Mouse (Mus musculus) G1E (cell line): Measurements from ENCODE around the gene Adcy9.

Source experiments
- CTCF ChIP-seq: IDR thresholded peaks from 2 replicates; pipeline ENCODE4 v1.5.1; 2012; ENCODE audit warnings: low read depth, low read length, inconsistent platforms, mixed read lengths
- TAL1 ChIP-seq: conservative IDR thresholded peaks from 2 replicates; pipeline ENCODE4 v1.6.1; 2012; ENCODE audit warnings: low read depth, low read length, inconsistent platforms, mixed read lengths

DNA sequence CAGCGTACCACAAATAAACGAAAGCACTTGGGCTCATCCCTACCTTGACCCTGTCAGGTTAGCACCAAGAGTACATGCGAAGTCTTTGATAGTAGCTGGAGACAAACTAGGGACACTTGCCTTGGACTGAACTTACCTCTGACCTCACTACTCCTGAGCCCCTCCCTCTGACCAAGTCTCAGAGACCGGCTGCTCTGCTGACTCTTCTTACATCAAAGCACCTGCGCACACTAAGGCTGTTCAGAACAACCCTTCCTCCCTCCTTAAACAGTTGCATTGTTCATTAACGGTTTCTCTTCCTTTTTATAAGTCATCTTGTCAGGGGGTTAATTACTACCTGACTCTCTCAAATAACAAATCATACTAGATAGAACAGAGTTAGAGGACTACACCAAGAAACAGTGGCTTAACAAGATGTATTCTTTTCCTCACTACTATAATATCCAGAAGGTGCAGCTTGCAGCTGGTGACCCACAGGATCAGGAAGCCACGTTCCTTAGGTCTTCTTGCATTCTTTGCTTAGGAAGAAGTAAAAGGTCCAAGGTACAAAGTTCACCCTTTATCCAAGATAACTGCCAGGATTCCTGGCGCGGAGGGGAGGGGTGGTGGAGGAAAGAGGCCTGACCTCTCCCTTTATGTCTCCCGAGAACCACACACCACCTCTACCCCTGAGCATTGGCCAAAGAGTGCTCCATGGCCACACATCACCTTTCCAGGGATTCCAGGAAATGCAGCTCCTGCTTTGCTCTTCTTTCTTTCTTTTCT is 19.2 kb upstream of the Adcy9 start:
- TF ChIP-seq TAL1, result no peak
- TF ChIP-seq CTCF, result no peak
